Mouse (Mus musculus) large intestine, adult 2 months (tissue): ENCODE data around the gene Kirrel2. TPM values are rescaled to one million over a fixed set of nuclear protein-coding genes. Genes with fewer than 3 reads are reported as not detected.
"Not testable (repeated sequence)": the region's sequence is repeated elsewhere in the genome, so short reads cannot be mapped to it uniquely, and the experiment has no call there.

ENCODE experiments used
- DNase-seq: peaks from one replicate; pipeline ENCODE4 v3.0.0-alpha.2; 2012; ENCODE audit warnings: low read depth, low spot score
- WGBS: fragments of 180-500 bp; shearing (Covaris S2); methylation state at CpG from one replicate; pipeline ENCODE4 v1.1.7; 2018; 5-methylcytosine and 5-hydroxymethylcytosine counted together
- polyA plus RNA-seq: library from polyadenylated mRNA; depleted of rRNA; stranded (reverse); fragments of >200 nt; gene quantifications from 2 replicates; pipeline ENCODE4 v1.2.3, GENCODE M21; 2012; rRNA removed

The Kirrel2 gene
- polyA plus RNA-seq, result 0.06 and 0.08 TPM in 2 replicates

DNA sequence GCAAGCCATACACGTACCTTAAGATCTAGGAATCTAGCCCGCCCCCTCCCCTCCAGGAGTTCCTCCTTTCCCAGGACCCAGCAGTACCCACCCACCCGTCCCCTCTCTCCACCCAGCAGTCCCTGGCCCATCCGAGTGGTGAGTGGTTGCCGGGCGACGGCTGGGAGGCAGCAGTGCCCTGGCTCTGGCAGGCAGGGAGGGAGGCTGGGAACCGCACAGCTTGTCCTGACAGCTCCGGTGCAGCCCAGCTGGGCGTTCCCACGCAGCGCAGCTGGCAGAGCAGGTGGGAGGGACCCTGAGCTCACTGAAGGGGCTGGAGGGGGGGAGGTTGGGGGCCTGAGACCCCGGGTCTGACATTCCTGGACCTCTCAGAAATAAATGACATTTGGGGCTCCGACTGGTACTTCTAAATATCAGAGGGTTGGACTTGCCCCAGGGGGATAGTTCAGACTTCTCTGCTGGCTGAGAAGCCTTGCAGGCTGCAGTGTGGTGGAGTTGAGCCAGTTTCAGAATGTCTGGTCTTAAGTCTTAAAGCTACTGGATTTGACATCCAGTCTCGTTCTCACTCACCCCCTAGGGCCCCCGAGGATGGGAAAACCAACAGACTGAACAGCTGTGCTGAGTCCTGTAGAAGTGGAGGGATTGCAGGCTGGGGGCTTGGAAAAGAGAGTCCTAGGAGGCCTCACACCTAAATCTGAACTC lies at the start of gene Kirrel2, which contains the start of gene Nphs1:
Gene Kirrel2 (minus strand): TSS at position 62 of the 702 bp plus-strand sequence.
Gene Nphs1 (plus strand): TSS at position 687 of the 702 bp plus-strand sequence.
- no peak for DNase-seq
- WGBS, result 4% methylated on average over 15 of the region's 16 CpGs

GRCm38 (mm10) chr7:30501159-30501558 lies 43.7 kb upstream of the Kirrel2 start:
- 70% methylated on average over 5 of the region's 5 CpGs for WGBS
- DNase-seq, result not testable (repeated sequence)

DNA sequence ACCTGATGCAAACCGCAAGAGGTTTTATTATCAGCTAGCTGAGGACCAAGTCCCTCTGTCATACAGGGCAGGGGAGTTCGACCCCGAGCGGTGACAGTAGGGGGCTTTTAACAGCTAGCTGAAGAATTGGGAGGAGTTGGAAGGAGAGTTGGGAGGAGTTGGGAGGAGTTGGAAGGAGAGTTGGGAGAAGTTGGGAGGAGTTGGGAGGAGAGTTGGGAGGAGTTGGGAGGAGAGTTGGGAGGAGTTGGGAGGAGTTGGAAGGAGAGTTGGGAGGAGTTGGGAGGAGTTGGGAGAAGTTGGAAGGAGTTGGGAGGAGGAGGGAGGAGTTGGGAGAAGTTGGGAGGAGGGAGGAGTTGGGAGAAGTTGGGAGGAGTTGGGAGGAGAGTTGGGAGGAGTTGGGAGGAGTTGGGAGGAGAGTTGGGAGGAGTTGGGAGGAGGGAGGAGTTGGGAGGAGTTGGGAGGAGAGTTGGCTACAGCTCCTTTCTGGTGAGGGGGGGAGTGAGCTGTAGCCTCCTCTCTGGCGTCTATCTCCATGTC lies 38.1 kb upstream of the Kirrel2 start:
- 51% methylated on average over 5 of the region's 5 CpGs for WGBS
- DNase-seq, result not testable (repeated sequence)

- no peak for DNase-seq
- 35% methylated on average over 11 of the region's 11 CpGs for WGBS
Measured at GRCm38 (mm10) chr7:30493401-30493931, 36.0 kb upstream of the Kirrel2 start, which contains the start of gene Prodh2. TSS of gene Prodh2 (plus strand) at chr7:30493622.

GRCm38 (mm10) chr7:30492765-30493164 lies 35.3 kb upstream of the Kirrel2 start:
- WGBS, result 6% methylated on average over 4 of the region's 4 CpGs
- peak; percentile 25 for DNase-seq

DNA sequence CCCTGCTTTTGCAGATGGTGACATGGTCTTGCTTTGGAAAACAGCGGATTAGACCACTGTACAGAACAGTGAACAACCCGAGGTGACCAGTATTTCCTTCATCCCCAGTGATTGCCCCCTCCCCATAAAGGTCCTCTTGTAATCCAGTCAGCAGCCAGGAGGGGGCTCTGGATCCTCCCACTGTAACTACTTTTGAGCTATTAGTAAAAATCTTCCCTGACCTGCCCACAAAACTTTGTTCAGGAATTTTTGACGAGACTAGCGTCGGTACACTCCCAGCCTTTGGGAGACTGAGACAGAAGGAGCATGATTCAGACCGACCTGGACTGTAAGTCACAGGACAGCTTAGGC lies 33.4 kb upstream of the Kirrel2 start:
- 18% methylated on average over 6 of the region's 6 CpGs for WGBS
- DNase-seq, result no peak

DNA sequence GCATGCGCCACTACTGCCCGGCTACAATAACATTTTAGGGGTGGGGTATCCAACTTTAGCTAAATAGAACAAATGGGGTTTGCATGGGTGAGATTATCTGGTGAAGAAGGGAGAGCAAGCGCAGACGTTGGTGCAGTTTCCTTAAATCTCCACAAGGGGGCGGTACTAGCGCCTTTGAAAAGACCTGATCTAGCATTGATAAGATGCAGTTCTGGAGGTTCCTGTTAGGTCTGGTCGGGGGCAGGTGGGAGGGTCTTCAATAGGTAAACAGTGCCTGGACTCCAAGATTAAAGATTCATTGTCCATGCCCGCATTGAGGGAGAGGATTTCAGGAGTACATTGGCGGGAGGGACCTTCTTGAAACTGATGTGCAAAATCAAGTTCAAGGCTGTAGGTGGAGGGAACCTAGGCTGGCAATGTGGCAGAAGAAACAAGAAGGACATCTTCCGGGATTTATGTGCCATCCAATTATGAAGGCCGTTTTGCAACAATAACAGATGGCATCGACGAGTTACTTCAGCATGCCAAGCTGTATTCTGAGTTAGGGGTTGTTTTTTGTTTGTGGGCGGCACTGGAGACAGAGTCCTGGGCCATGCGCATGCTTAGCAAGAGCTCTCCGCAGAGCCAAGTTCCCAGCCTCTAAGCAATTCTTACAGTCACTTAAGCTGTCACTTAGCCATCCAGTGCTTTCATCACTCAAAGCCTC lies 32.9 kb upstream of the Kirrel2 start:
- DNase-seq, result peak; percentile 18
- 32% methylated on average over 16 of the region's 16 CpGs for WGBS

DNA sequence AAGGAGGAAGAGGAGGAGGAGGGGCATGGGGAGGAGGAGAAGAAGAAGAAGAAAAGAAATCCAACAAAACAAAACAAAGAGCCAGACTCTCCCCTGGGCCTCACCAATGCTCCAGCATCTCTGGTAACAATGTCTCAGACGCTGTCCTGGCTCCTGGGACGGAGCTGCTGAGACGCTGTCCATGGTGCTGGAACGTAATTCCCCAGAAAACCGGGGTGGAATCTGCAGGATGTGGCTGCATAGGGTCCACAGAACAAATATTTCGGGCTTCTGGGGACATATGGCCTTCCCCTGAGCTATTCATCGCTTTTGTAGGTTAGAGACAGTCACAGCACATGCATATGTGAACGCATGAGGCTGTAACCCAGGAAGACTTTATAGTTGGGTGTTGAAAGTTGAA lies 26.8 kb upstream of the Kirrel2 start:
- DNase-seq, result no peak

DNA sequence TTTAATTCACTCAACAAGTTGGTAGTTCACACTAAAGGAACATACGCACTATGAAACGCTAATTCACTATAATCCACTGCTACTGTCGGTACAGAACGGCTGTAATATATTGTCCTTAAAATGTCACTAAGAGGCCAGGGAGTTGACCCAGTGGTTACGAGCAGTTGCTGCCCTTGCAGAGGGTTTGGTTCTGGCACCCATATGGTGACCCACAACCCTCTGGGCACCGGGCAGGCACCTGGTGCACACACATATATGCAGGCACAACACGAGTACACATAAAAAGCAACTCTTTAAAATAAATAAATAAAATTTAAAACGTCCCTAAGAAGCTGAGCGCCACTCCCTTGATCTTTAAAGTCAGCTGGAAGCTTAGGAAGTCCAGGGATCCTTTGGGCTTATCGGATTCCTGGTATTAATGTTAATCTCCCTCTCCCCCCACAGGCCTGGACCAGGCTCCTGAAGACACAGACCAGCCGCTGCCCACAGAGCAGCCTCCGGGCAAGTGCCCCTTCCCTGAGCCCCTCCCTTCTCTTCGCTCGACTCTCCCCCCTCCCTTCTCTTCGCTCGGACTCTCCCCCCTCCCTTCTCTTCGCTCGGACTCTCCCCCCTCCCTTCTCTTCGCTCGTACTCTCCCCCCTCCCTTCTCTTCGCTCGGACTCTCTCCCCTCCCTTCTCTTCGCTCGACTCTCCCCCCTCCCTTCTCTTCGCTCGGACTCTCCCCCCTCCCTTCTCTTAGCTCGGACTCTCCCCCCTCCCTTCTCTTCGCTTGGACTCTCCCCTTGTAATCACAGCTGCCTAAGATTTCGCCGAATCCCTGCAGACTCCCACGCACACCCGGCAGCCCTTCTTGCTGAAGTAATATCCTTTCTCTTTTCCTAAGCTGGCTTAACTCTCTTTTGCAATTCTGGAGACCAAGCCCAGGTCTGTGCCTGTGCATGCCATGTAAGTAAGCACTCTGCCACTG lies 20.2 kb upstream of the Kirrel2 start:
- DNase-seq, result no peak
- WGBS, result 10% methylated on average over 28 of the region's 32 CpGs

More for the DNA sequence above, 26.8 kb upstream of the Kirrel2 start:
- WGBS, result 15% methylated on average over 8 of the region's 8 CpGs

- not testable (repeated sequence) for DNase-seq
- 73% methylated on average over 7 of the region's 7 CpGs for WGBS
Measured at GRCm38 (mm10) chr7:30476136-30476535, 18.6 kb upstream of the Kirrel2 start.

DNA sequence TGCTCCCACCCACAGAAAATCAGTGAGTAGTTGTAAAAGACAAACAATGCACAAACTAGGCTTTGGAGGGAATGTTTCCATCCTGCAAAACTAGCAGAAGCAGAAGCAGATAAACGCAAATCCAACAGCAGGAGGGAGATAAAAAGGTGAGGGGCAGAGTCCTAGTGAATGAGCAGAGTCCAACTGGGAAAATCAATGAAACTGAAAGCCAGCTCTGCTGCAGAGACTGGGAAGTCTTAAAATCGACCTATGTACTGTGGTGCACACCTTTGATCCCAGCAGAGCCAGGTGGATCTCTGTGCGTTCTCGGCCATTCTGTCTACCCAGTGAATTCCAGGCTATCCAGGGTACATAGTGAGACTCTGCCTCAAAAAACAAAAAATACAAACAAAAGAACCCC lies 17.5 kb upstream of the Kirrel2 start:
- DNase-seq, result no peak
- 28% methylated on average over 4 of the region's 4 CpGs for WGBS

DNA sequence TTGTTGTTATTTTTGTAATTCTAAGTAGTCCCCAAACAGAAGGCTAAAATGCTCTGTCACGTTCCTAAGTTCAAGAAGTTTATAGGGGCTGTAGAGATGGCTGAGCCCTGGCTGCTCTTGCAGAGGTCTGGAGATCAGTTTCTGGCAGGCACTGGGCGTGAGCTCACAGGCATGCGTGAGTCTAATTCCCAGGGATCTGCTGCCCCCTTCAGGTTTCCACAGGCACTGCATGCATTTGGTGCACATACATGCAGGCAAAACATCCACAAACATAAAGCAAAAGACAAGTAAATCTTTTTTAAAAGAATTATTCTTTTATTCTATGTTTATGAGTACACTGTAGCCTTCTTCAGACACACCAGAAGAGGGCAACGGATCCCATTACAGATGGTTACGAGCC lies 14.9 kb upstream of the Kirrel2 start:
- 43% methylated on average over 5 of the region's 5 CpGs for WGBS
- no peak for DNase-seq

DNA sequence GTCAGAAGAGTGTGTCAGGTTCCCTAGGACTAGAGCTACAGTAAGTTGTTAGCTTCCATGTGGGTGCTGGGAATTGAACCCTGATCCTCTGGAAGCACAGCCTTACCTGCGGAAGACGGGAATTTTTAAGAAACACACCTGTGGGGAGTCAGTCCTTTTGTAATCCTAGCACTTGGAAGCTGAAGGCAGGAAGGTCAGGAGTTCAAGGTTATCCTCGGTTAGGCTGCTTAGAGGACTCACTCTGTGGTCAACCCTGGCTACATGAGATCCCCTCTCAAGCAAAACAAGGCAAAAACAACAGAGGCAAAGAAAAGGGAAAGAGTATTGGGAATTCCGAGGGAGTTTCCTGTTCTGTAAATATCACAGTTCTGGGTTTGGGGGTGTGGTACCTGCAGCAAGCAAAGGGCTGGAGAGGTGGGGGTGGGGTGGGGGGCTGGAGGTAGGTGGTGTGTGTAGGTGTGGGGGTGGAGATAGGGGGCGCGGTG lies 7.4 kb upstream of the Kirrel2 start:
- no peak for DNase-seq

DNA sequence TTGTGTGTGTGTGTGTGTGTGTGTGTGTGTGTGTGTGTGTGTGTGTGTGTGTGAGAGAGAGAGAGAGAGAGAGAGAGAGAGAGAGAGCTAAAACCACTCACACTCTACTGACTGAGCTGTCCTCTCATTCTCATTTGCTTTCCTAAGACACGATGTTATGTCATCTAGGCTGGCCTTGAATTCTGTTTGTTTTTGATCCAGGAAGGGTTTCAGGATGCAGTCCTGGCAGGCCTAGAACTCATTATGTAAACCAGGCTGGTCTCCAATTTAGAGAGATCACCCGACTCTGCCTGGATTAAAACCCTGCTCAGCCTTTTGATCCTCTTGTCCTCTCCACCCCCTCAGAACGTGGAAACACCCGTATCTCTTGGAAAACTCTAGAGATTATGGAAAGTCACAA lies 6.5 kb upstream of the Kirrel2 start:
- DNase-seq, result no peak
- WGBS, result 15% methylated on average over 4 of the region's 4 CpGs

More for the DNA sequence above, 7.4 kb upstream of the Kirrel2 start:
- 13% methylated on average over 6 of the region's 6 CpGs for WGBS

- WGBS, result 40% methylated on average over 7 of the region's 7 CpGs
Measured at GRCm38 (mm10) chr7:30463568-30463967, 6.1 kb upstream of the Kirrel2 start.

DNA sequence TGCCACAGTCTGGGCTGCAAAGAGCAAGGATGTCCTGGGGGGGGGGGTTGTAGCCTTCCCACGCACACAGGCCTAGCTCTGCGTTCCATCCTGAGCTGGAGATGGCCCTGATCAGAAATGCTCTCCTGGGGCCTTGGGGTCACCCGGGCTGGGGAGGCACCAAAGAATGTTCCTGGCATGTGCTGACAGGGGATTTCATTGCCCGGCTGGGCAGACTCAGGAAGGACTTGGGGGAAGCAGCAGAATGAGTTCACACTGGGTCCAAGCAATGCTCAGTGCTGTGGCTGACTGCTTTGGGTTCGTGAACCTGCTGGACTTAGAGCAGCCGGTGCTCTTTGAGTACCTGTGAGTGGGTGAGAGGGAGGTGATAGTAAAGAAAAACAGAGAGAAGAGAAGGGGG lies 2.0 kb upstream of the Kirrel2 start:
- WGBS, result 36% methylated on average over 6 of the region's 6 CpGs

More at GRCm38 (mm10) chr7:30463568-30463967, 6.1 kb upstream of the Kirrel2 start:
- no peak for DNase-seq

GRCm38 (mm10) chr7:30456911-30457628 lies 420 bp downstream of the Kirrel2 start:
- 2% methylated on average over 31 of the region's 31 CpGs for WGBS
- DNase-seq, result no peak

More for the DNA sequence above, 2.0 kb upstream of the Kirrel2 start:
- DNase-seq, result no peak

DNA sequence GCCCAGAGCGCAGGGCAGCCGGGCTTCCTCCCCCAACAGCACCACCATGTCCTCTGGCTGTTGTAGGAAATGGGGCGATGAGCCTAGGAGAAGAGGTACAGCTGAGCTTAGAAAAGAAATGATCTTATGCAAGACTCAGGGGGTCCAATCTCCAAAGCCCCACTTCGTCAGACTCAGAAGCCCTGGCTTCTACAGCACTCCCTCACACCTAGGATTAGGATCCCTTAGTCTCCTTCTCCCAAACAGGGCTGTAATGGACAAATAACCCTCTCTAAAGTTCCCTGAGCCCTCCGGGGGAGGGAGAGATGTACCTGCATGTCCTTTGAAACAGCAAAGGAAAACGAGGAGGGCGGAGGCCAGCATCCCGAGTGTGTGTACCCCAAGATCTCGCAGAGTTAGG lies 1.0 kb downstream of the Kirrel2 start:
- DNase-seq, result no peak
- WGBS, result 6% methylated on average over 9 of the region's 9 CpGs
